Mouse (Mus musculus) C2C12 (cell line): ENCODE measurements around the gene Fbxl17.

Source experiments
- CEBPB ChIP-seq: IDR thresholded peaks from one replicate; pipeline ENCODE4 v1.6.1; 2011; ENCODE audit warnings: low read depth, mild to moderate bottlenecking, control low read depth, moderate library complexity
- CTCF ChIP-seq: IDR thresholded peaks from one replicate; pipeline ENCODE4 v1.5.1; 2011; ENCODE audit not compliant: control insufficient read depth, insufficient read depth, insufficient read length
- MAX ChIP-seq: IDR thresholded peaks from one replicate; pipeline ENCODE4 v1.6.1; 2011; ENCODE audit warnings: mild to moderate bottlenecking, control low read depth
- MYOD1 ChIP-seq: IDR thresholded peaks from one replicate; pipeline ENCODE4 v1.6.1; 2011; ENCODE audit warnings: low read depth; ENCODE audit not compliant: control insufficient read depth, insufficient read length
- MYOG ChIP-seq: IDR thresholded peaks from one replicate; pipeline ENCODE4 v1.6.1; 2011; ENCODE audit not compliant: control insufficient read depth, insufficient read length; ENCODE audit errors: extremely low read depth
- USF1 ChIP-seq: IDR thresholded peaks from one replicate; pipeline ENCODE4 v1.6.1; 2011; ENCODE audit warnings: low read depth, mild to moderate bottlenecking, control low read depth, moderate library complexity

DNA sequence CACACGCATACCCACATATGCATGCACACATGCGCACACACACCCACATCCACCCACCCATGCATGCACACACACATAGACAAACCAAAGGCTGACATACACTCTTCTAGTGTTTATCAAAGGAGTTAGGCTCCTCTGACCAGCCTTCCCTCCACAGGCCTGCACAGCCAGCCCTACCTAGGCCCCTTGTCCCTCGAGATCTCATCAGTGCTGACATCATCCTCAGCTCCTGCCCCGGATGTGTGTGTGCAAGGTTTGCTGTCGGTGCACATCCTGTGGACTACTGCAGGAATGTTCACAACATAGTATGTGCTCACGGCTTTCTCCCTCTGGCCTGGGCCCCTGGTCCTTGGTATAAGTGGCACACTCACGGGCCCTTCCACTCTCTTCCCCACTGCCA is 177.0 kb downstream of the Fbxl17 start:
- no peak for TF ChIP-seq MYOD1
- TF ChIP-seq CTCF, result no peak
- TF ChIP-seq USF1, result no peak
- no peak for TF ChIP-seq CEBPB
- no peak for TF ChIP-seq MYOG
- no peak for TF ChIP-seq MAX
